Mouse (Mus musculus): Measurements from ENCODE around the gene Agpat3.

- no peak for TF ChIP-seq GATA1 (IDR thresholded peaks at IDR 0.05; ENCODE audit: low read length)
- TF ChIP-seq TAL1 (IDR thresholded peaks at IDR 0.05; ENCODE audit: low read length), result no peak
Observed at GRCm38 (mm10) chr10:78233756-78234155, 118.5 kb downstream of the Agpat3 start.
